Mouse (Mus musculus): ENCODE results near the gene Rps6kl1.

The Rps6kl1 gene

DNA sequence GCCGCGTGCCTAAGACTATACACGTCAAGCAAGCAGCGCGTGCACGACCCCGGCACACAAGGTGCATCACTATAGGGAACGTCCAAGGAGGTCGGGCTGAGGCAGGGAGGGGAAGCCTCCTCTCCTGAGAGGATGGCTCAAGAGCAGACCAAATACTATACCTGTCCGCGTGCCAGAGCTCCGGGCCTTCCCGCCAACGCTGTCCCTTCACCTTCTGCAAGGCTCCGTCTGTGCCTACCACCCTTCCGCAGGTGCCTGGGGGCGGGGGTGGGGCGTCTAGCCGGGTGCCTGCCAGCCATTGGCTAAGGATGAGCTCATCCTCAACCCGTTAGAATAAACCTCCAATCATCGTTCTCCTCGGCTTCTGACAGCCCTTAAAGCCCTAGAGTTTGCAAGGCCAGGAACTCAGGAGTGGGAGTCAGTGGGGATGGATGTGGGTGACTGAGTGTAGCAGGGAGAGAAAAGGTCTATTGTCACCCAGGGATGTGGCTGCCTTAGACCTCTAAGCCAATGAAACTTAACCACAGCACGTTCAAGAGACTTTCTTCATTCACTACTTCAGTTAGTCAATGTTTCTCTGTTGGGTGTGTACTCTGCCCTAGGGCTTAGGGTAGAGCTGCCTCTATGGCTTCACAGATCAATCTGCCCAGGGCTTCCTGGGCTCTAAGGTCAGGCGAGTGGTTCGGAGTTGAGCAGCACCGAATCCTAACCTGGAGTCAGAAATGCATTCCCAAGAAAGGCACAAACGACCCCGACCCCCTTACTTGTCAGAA lies at the start of gene Rps6kl1:
Gene Rps6kl1, minus strand, starts transcription at position 263 of the 773 bp plus-strand sequence.
- DNase-seq (ENCODE audit: low spot score in 2 of 2): peak; percentile 87 to 89

DNA sequence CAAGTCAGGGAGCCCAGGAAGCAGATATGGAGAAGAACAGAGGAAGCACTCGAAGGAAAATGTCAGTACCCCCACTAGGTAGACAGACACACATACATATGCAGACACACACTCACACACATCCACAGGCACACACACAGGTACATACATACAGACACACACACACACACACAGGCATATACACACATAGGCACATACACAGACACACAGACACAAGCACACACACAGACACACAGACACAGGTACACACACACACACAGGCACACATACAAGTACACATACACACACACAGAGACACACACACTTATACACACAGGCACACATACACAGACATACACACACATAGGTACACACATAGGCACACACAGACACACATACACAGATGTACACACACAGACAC lies 48.9 kb upstream of the Rps6kl1 start:
- no peak for DNase-seq (ENCODE audit: low spot score in 2 of 2)

DNA sequence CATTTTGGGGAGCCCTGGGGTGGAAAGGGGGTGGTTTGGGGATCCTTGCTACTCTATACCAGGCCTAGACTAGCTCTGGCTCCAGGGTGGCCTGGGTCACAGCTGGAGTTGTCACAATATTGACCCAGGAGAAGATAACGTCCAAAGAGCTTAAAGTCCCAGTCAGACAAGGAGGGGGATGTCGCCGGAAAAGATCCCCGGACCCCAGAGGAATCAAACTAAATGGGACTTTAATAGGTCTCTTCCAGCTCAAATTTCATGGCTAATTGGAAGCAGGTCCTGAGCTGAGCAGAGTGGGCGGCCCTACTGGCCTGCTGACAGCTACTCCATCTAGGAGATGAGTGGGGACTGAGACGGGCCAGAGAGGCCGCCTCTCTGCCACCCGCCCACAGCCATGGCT lies 46.9 kb upstream of the Rps6kl1 start:
- no peak for DNase-seq (ENCODE audit: low spot score in 2 of 2)

DNA sequence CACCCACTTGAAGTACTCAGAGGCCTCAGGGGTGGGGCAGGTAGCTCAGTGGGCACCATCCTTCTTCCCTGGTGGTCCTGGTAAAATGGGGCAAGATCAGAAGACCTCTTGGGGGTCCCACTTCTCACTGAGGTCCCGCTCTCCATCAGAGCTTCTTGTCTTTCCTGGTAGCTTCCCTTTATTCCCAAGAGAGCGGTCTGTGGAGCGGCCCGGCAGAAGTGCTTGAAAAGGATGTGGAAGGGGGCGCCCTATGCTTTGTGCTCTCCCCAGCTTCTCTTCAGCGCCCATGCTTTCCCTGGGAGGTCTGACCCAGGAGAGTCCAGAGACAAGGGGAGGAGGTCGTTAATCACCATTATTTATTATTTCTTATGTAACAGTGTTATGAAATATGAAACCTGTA lies 46.3 kb upstream of the Rps6kl1 start:
- DNase-seq (ENCODE audit: low spot score in 2 of 2): no peak

DNA sequence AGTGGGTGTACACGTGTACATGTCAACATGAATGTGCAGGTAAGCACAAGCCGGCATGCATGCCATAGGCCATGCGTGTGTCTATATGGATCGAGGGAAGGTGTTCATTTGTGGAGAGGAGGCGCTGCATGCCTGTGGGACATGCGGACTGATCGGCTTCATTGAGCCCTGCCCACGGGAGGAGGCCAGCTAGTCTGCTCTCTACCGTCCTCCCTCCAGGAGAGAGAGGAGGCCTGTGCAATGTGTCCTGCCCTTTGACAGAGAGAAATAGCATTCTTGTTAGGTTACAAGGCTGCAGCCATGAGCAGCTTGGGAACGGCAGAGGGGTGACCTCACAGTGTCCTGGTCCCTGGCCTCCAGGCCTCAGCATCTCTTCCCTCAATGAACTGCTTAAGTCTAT lies 45.1 kb upstream of the Rps6kl1 start:
- no peak for DNase-seq (ENCODE audit: low spot score in 2 of 2)

DNA sequence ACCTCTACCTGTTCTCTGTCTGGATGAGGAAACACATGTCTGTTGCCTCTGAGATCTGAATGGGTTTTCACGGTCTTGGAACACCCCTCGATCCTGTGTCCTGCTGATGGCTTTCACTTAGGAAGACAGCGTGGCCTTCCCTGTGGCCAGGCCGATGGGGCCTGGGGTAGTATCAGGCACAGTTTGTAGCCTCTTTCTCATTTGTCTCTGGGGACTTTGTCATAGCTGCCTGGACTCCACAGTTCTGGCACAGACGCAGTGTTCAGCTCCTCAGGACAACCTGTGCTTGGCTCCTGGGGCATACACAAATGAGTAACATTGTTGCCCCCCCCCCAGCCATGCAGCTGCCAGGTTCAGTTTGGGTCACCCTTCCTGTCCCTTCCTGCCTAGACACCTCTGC lies 44.0 kb upstream of the Rps6kl1 start:
- no peak for DNase-seq (ENCODE audit: low spot score in 2 of 2)

DNA sequence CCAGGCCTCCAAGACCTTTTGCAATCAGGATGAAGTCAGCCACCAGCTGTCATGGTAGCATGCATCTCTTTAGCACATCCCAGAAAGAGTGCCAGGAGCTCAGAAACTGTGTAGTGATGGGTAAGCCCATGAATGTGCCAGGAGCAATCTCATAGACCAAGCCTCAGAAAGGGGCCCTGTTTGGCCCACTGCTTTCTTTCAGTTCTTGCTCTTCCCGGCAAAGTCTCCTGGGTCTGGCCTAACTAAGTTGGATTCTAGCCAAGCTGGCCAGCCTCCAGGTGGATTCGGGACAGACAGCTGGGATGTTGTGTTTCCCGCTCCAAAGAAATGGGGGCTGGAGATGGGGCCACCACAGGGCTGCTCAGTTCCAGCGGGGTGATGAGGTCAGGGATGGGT lies 43.6 kb upstream of the Rps6kl1 start:
- DNase-seq (ENCODE audit: low spot score in 2 of 2): peak; percentile 77 to 79

DNA sequence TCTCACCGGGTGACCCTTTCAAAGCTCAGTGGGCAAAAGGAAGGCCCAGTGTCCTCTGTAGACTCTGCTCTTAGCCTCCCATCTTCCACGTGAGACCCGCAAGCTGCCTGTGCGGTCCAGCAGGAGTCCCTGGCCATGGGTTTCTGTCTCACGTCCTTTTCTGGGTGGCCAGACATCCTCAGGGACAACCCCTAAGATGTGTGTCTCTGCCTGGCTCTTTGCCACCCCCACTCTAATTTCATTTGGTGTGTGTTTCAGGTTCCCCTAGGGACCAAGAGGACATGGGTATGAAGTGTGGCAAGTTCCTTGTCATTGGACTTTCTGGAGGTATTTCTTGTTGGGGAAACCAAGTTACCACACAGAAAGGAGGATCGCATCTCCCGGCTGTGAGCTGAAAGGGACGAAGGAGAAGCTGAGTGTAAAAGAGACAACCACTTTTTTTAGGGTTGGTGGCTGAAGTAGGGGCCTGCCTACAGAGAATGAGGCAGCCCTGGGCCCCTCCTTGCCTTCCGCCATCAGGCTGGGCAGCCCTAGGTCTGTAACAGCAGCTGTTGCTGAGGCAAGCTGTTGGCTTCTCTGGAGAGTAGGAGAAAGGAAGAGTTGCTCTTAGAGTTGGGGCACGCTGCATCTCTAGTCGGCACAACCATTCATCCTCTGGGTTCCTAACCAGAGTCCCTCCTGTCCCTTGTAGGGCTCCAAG lies 43.0 kb upstream of the Rps6kl1 start:
- DNase-seq (ENCODE audit: low spot score in 2 of 2): no peak

DNA sequence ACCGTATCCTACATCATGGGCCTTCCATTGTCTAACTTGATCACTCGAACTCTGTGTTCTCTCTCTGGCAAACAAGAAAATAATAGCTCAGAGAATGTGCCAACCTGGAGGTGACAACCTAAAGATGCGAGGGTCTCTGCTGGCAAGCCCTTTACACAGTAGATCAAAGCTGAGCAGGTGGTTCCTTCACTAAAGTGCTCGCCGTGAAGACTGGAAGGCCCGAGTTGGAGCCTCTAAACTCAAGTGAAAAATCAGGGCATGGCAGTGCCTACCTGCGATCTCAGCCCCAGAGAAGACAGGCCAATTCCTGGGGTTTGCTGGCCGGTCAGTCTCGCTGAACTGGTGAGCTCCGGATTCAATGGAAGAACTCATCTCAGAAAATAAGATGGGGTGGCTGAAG lies 42.1 kb upstream of the Rps6kl1 start:
- no peak for DNase-seq (ENCODE audit: low spot score in 2 of 2)

DNA sequence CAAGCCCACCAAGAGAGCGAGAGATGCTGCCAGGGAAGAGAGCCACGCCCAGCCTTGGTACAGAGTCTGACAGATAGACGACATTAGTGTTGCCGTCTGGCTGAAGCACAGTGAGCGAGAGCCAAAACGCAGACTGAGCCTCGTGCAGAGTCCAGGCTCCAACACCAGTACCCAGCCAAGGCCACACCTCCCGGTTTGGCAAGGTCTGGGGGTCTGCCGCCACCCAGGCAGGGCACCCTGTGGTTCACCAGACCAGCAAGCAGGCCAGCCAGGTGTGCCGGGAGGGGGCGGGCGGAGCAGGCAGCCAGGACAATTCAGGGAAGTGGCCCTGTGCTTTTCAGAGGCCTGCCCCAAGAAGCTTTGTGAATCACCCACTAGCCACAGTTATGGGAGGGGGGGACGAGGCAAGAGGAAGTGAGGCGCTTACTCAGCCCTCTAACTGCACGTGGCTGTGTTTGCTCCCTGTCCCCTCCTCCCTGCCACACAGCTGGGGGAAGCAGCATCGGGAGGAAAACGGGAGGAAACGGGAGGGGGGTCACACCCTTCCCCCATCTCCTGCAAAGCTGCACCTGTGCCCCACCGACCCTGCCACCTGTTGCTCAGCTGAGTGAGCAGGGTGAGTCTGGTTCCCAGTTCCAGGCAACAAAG lies 41.5 kb upstream of the Rps6kl1 start:
- DNase-seq (ENCODE audit: low spot score in 2 of 2): peak in 1 of 2 experiments; percentile 38

DNA sequence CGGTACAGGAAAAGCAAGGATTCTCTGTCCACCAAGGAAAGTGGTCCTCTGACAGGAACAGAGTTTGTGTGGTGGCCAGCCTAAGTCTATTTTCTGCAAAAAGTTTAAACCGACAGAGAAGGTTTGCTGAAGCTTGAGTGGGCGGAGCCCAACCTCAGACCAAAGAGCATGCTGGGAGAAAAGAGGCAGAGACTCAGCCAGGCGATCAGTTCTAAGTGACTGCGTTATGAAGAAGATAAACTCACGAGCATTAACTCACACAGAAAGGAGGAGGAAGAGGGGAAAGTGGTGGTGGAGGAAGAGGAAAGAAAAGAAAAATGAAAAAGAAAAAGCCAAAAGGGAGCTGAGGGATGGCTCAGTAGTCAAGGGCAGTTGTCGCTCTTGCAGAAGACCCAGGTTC lies 39.2 kb upstream of the Rps6kl1 start:
- DNase-seq (ENCODE audit: low spot score in 2 of 2): no peak

DNA sequence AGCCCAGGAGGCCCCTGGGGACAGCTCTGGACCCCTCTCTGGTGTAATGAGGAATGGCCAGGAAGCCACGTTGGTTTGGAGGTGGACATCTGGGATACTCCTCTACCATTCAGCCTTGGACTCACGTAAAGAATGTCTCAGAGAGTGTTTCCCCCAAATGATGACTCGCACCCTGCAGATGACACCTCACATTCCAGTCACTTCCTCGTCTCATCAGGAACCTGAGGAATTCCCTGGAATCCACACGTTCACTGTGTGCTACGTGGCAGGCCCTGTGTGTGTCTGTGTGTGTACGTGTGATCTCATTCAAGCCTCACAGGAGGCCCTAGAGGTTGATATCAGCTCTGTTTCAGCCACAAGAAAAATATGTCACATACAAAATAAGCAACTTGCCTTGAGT lies 35.3 kb upstream of the Rps6kl1 start:
- DNase-seq (ENCODE audit: low spot score in 2 of 2): no peak

DNA sequence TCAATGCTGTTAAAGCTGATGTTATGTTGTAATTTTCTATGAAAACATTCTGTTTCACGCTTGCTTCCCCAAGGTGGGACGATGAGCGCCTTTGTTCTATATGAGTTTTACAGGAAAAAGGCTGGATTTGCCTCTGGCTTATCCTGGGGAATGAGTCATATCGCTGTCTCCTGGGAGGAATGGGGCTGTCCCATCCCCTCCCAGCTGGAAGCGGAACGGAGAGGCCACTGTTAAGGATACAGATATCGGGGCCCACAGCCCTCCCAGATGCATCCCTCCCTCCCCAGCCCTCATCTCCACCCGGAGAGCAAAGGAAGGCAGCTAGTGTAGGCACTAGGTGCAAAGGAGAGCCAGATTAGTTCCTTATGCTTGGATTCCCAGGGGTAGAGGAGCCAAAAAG lies 34.7 kb upstream of the Rps6kl1 start:
- DNase-seq (ENCODE audit: low spot score in 2 of 2): no peak

DNA sequence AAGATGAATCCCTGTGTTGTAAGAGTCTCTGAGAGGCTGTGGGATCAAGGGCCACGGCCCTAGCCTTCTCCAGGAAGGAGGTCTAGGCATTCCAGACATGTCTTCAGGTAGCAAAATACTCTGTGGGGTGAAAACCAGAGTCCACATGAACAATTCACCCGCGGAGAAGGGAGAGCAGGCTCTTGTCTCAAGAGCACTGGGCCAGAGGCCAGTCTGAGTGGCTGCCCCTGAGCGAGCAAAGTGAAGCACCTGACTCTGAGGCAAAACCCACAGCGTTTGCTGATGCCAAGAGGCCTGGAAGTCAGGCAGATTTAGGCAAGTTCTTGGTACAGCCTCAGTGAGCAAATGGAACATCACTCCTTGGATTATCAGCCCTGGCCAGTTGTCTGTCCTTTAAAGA lies 33.1 kb upstream of the Rps6kl1 start:
- no peak for DNase-seq (ENCODE audit: low spot score in 2 of 2)

DNA sequence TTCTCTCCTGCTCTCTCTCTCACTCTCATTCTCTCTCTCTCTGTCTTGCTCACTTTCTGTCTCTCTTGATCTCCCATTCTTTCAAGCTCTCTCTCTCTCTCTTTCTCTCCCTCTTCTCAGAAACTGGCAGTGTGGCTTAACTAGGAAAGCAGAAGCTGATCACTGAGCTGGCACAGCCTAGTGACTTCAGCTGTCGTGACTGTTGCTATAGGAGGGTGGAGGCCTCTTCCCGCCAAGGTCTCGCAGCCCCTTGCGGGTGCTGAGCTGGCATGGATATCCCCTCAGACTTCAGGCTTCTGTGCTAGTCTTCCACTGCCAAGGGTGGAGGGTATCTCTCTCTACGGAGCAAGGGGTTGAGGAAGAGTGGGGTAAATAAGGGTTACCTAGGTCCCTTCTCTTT lies 31.8 kb upstream of the Rps6kl1 start:
- no peak for DNase-seq (ENCODE audit: low spot score in 2 of 2)

DNA sequence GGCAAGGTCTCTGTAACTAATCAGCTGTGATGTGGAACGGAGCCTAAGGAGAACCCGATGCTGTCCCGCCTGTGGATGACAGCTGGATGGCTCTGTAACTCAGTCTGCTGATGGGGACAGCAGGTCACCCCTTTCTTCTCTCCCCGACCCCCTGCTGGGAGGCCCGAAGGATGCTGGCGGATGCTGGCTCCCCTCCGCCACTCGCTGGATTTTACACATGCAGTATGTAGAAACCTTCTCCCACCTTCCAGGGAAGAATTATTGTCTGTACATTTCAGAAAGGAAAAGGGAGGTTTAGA lies 31.2 kb upstream of the Rps6kl1 start:
- DNase-seq (ENCODE audit: low spot score in 2 of 2): no peak

DNA sequence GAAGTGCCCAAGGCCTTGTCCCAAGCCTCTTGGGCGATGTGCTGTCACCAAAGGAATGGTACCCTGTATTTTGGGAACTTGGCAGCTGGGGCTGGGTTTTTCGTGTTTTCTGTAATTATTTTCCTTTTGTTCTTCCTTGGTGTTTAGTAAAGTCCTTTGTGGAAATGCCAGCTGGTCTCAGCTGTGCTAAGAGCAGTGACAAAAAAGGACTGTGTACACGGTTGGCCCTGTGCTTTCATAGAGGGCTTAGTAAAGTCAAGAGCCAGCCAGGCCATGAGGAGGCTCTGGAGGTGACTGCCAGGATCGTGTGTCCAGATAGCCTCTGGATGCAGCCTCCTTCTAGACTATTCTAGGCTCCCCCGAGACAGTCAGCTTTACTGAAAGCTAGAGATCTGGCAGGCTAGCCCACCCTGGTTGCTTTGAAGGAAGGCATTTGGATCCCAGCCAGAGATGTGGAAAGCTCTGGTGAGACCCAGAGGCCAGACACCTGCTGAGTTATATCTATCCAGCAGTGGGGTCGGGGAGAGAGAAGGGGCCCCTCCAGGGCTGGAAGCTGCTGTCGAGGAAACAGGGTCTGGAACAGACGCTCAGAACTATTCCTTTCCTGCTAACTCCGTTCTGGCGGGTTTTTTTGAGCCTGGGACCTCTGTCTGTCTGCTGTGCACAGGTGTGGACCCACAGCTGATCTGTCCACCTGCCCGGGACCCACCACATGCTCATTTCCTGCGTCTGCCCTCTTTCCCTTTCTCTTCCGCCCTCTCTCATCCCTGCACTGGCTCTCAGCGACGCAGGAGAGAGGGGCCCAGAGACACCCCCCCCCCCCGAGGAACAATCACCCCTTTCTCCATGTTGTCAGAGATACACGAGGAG lies 30.6 kb upstream of the Rps6kl1 start:
- no peak for DNase-seq (ENCODE audit: low spot score in 2 of 2)

DNA sequence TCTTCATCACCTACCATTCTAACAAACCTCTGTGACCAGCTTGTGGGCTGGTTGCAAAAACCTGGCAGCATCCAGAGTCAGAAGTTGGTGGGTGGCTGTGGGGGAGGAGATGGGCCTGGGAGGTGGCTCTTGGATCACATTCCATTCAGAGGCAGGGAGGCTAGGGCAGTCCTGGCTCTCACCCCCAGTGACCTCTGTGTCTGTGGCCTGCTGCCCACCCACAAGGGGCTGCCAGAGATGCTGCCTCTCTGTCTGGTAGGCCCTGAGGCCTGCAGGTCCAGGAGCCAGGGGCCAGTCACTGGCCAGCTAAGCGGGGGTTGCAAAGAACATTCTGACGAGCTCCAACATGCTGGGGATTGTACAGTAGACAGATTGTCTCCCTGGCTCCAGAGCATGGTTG lies 27.2 kb upstream of the Rps6kl1 start:
- DNase-seq (ENCODE audit: low spot score in 2 of 2): no peak

DNA sequence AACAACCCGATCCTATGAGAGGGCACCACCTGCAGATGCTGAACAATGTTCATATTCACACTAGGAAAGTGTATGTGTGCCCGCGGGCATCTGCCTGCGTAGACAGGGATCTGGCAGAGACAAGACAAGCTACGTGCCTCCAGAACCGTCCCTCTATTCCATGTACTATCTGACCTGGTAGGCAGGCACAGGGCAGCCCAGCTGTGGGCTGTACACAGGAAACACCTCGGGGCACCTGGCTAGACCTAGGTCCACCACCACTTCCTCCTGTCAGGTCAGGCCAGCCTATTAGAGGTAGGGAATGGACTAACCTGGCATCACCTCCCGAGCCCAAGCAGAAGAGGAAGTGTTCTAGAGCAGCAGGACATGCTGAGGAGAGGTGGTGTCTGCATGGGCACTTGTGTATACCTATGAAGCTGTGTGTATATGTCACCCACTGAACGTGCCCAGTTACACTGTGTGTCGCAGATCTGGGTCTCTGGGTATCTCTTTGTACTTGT lies 26.7 kb upstream of the Rps6kl1 start, which contains the start of gene Pgf:
Gene Pgf, minus strand, starts transcription at position 51 of the 500 bp plus-strand sequence.
- DNase-seq (ENCODE audit: low spot score in 2 of 2): no peak

DNA sequence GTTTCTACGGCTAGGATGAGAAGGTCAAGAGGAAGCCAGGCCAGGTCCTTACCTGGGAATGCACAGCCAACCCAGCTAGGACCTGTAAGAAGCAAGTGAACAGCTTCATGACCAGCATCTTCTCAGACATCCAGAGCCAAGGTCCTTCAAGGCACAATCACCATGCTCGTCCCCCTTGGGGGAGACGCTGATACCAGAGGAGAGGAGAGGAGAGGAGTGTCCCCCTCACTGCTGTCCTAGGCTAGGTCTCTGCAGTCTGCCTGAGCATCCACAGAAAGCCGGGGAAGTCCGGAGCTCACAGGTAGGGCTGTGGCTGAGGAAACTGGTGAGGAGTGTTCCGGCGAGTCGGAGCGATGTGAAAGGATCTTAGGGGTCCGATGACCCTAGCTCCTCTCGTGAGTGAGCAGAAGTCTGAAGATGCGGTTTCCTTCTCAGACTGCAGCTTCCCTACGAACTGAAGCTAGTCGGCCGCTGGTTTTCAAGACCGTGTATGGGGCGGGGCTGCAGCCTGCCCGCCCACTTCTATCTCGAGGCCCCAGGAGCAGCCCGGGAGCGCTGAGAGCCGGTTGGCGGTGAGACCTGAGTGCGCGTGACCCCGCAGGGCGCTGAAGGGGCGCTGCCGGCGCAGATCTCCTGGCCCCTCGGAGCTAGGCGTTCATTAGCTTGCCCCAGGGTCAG lies 25.9 kb upstream of the Rps6kl1 start:
- DNase-seq (ENCODE audit: low spot score in 2 of 2): no peak

Measured in right cerebral cortex, postnatal 10 days (tissue).